Mouse (Mus musculus) hindbrain, embryonic 14.5 days (tissue): Measurements from ENCODE around the gene Nlgn3. TPM values are rescaled to one million over a fixed set of nuclear protein-coding genes. Genes with fewer than 3 reads are reported as not detected.

Source experiments
- ATAC-seq: fragments of 200-750 bp; cut with Nextera tagmentation; 2 replicates; pipeline ENCODE4 v1.8.0; 2017; ENCODE audit warnings: moderate number of reproducible peaks, mild to moderate bottlenecking, moderate TSS enrichment, moderate library complexity; ENCODE audit not compliant: low FRiP score
- DNase-seq: peaks from one replicate; pipeline ENCODE4 v3.0.0-alpha.2; 2015; ENCODE audit warnings: low spot score
- H3K27ac ChIP-seq: fragments of 300-500 bp; sonication (generic); 2 replicates; pipeline ENCODE4 v1.5.1; 2014; ENCODE audit warnings: mild to moderate bottlenecking, moderate library complexity
- H3K27me3 ChIP-seq: fragments of 300-500 bp; sonication (generic); 2 replicates; pipeline ENCODE4 v1.6.1; 2014; ENCODE audit warnings: mild to moderate bottlenecking, low read length, mixed read lengths; ENCODE audit not compliant: control insufficient read depth, insufficient read depth
- H3K36me3 ChIP-seq: fragments of 300-500 bp; sonication (generic); replicated peaks from 2 replicates; pipeline ENCODE4 v1.6.1; 2014; ENCODE audit not compliant: control insufficient read depth, insufficient read depth
- H3K4me1 ChIP-seq: fragments of 300-500 bp; sonication (generic); replicated peaks from 2 replicates; pipeline ENCODE4 v1.6.1; 2014; ENCODE audit warnings: antibody characterized with exemption, low read length, mixed read lengths; ENCODE audit not compliant: control insufficient read depth, insufficient read depth
- H3K4me2 ChIP-seq: fragments of 300-500 bp; sonication (generic); replicated peaks from 2 replicates; pipeline ENCODE4 v1.6.1; 2014; ENCODE audit warnings: mild to moderate bottlenecking, moderate library complexity
- H3K4me3 ChIP-seq: fragments of 300-500 bp; sonication (generic); replicated peaks from 2 replicates; pipeline ENCODE4 v1.5.1; 2014; ENCODE audit warnings: mild to moderate bottlenecking, low read length
- H3K9ac ChIP-seq: fragments of 300-500 bp; sonication (generic); 2 replicates; pipeline ENCODE4 v1.6.1; 2014
- H3K9me3 ChIP-seq: fragments of 300-500 bp; sonication (generic); 2 replicates; pipeline ENCODE4 v1.6.1; 2016; ENCODE audit warnings: low read length; ENCODE audit not compliant: control insufficient read depth
- WGBS: fragments of 180-500 bp; shearing (Covaris S2); extraction: QIAGEN DNeasy Blood & Tissue Kit; methylation state at CpG from one replicate; pipeline ENCODE4 v1.1.7; 2014; 5-methylcytosine and 5-hydroxymethylcytosine counted together
- polyA plus RNA-seq: library from polyadenylated mRNA; unstranded; fragments of >200 nt; fragmentation: Nextera tagmentation; extraction: Ambion mirVana; gene quantifications from 2 replicates; pipeline ENCODE4 v1.2.1, GENCODE M21; 2014

The Nlgn3 gene
- 95.9 and 116 TPM in 2 replicates for polyA plus RNA-seq

DNA sequence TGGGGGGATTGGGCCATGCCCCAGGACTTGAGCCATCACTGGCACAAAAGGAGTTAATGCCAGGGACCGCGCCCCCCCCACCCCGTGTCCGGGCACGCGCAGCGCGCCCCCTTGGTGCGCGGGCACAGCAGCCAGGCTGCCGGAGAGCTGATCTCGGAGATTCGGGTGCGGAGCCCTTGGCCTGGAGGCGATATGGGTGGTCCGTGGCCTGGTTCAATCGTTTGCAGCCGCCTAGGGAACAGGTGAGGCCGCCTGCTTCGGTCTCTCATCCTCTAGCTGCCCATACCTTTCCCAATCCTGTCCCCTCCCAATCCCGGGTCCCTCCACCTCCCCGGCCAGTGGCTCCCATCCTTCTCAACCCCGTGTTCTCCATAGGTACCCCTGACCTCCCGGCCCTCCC, at the start of gene Nlgn3:
Gene Nlgn3 (plus strand): TSS at position 114 of the 400 bp plus-strand sequence.
- peak; percentile 42; the same call in 1 of the 2 replicates for ATAC-seq
- H3K9ac ChIP-seq = peak within 1 kb of the TSS; percentile 71
- H3K4me2 ChIP-seq = peak within 1 kb of the TSS; percentile 60
- H3K4me3 ChIP-seq = peak within 1 kb of the TSS; percentile 62
- no peaks in the 10 kb centered on the region for H3K27me3 ChIP-seq
- no peaks in the 10 kb centered on the region for H3K9me3 ChIP-seq
- 28% methylated on average over 24 of the region's 24 CpGs for WGBS
- H3K4me1 ChIP-seq = peaks cover 32% of the 10 kb centered on the region
- peak; percentile 64 for DNase-seq
- H3K27ac ChIP-seq = peak within 1 kb of the TSS; percentile 87
- H3K36me3 ChIP-seq = peaks cover 33% of the 10 kb centered on the region

DNA sequence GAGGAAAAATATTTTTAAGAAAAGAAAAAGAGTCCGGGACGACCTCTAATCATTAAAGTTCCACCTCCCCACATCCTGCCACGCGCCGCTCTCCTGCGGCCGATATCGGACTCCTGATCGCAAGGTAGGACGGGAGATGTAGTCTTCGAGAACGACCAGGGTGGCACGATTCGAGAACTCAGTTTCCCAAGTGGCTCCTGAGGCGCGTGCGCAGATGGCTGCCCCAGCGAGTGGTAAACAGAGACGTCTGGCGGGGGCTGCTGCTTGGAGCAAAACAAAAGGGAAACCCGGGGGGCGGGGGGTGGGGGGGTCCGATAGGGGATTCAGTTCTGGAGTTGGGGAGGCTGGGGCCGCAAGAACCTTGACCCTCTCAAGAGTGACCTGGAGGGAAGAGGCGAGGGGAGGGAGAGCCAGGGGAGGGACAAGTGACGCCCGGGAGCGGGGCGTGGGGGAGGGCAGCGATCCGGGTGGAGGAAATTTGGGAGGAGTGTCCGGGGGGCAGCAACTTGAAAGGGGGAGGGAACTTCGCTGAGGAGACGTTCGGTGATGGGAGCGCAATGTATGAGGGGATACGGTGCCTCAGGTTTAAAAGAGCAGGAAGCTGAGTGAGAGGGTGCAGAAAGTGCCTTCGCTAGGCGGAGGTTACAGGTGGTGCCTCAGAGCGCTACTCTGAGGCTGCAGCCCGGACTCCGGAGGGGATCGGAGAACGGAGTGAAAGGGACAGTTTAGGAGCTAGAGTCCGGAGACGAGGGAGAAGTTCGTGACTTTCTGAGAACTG, 44.8 kb upstream of the Nlgn3 start, which contains the start of gene Foxo4:
Gene Foxo4 (plus strand): TSS at position 577 of the 778 bp plus-strand sequence.
- H3K4me2 ChIP-seq = peak within 1 kb of the TSS; percentile 68
- ATAC-seq (peak; percentile 91), DNase-seq (peak; percentile 80)
- H3K9ac ChIP-seq = peak within 1 kb of the TSS; percentile 45
- 18% methylated on average over 46 of the region's 47 CpGs for WGBS
- H3K27ac ChIP-seq = no peak within 1 kb of the TSS
- no peaks in the 10 kb centered on the region for H3K9me3 ChIP-seq
- no peaks in the 10 kb centered on the region for H3K4me1 ChIP-seq
- H3K27me3 ChIP-seq = no peaks in the 10 kb centered on the region
- no peaks in the 10 kb centered on the region for H3K36me3 ChIP-seq
- H3K4me3 ChIP-seq = peak within 1 kb of the TSS; percentile 46

DNA sequence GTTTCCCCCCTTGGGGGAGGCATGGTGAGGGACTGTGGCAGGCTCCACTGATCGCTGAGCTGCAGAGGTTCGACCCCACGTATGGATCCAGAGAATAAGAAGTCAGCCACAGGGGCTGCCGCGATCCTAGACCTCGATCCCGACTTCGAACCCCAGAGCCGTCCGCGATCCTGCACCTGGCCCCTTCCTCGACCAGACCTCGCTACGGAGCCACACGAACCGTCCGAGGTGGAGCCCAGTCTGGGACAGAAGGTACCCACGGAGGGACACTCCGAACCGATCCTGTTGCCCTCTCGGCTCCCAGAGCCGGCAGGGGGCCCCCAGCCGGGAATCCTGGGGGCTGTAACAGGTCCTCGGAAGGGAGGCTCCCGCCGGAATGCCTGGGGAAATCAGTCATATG, 44.2 kb upstream of the Nlgn3 start:
- 8% methylated on average over 26 of the region's 26 CpGs for WGBS
- DNase-seq (no peak), ATAC-seq (no peak)
- Histone ChIP-seq H3K9me3 (no peaks in the 10 kb centered on the region), H3K36me3 (no peaks in the 10 kb centered on the region), H3K27ac (no peak overlapping the region), H3K4me2 (peak overlapping the region; percentile 68), H3K9ac (peak overlapping the region; percentile 45), H3K4me3 (peak overlapping the region; percentile 46), H3K4me1 (no peaks in the 10 kb centered on the region), H3K27me3 (no peaks in the 10 kb centered on the region)

DNA sequence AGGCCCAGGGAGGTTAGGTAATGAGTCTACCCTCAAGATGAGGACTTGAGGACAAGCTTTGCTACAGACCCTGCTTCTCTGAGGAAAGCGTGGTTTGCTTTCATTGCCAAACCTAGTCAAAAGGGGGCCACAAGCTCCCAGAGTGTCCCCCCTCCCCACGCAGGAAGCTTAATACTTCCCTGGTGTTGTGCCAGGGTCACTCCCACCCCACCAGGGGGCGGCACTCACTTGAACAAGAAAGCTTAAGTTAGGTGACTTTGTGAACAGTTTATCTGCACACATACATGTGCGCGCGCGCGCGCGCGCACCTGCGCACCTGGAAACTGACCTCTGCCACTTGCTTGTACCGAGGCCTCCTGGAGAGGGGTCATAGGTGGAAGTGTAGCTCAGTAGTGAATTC, 42.4 kb upstream of the Nlgn3 start:
- H3K27me3 ChIP-seq = no peaks in the 10 kb centered on the region
- DNase-seq (no peak), ATAC-seq (no peak)
- no peaks in the 10 kb centered on the region for H3K9me3 ChIP-seq
- no peaks in the 10 kb centered on the region for H3K4me1 ChIP-seq
- 83% methylated on average over 13 of the region's 13 CpGs for WGBS
- H3K27ac ChIP-seq = no peak overlapping the region
- H3K9ac ChIP-seq = no peak overlapping the region
- H3K4me2 ChIP-seq = no peak overlapping the region
- H3K4me3 ChIP-seq = no peak overlapping the region
- H3K36me3 ChIP-seq = no peaks in the 10 kb centered on the region

DNA sequence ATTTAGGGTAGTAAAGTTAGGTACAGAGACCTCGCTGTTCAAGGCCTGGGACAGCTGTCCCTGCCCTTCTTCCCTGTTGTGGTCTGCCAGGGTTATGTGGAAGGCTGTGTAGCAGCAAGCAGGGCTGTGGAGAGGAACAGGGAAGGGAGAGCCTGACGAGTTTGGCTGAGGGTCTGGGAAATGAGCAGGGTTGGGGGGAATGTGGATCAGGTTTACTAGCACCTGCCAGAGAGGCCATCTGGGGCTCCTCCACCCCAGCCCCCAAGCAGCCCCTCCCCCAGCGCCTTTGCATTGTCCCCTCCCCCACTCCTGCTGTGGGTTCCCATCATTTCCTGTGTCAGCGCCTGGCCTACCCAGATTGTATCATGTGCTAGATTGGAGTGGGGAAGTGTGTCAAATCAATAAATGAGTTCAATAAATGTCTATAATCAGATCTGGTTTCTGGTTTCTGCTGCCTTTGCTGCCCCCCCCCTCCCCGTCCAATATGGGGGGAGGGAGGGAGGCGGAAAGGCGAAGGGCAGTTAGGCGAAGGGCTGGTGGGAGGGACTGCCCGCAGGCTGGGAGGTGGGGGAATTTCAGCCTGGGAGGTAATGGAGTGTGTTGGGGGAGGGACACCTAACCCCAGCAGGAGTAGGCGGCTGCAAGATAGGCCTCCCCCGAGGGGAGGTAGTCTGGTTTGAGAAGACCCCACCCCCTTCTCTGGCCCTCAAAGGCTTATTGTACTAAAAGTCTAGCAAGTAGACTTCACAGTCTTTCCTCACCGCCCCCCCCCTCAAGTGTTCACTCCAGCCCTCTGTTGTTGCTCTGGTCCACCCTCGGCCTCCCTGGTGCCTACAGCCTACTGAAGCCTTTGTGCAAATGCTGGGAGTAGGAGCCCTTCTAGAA, 38.3 kb upstream of the Nlgn3 start:
- H3K27me3 ChIP-seq = no peaks in the 10 kb centered on the region
- H3K9me3 ChIP-seq = no peaks in the 10 kb centered on the region
- no peak overlapping the region for H3K4me2 ChIP-seq
- 17% methylated on average over 9 of the region's 13 CpGs for WGBS
- no peaks in the 10 kb centered on the region for H3K36me3 ChIP-seq
- H3K4me1 ChIP-seq = no peaks in the 10 kb centered on the region
- no peak overlapping the region for H3K4me3 ChIP-seq
- H3K27ac ChIP-seq = peak overlapping the region; percentile 51
- no peak overlapping the region for H3K9ac ChIP-seq
- no peak for DNase-seq
- peak; percentile 61; the same call in 1 of the 2 replicates for ATAC-seq

DNA sequence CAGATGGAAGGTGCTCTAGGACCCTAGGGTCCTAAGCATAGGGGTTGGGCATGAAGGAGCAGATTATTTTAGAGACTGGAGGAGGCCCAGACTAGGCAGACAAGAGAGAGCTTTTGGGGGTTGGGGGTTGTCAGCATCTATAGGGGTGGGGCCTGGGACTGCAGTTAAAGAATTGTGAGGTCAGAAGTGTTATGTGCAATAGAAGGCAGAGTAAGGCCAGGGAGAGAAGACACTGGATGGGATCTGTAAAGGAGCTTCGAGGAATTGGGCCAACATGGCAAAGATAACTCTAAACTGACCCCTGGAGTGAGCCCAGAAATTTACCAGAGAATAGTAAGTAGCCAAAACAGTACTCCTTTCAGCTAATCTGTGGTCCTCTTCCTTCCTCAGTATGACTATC, 35.1 kb upstream of the Nlgn3 start, which contains the start of gene Gm614:
Gene Gm614 (minus strand): TSS at position 101 of the 400 bp plus-strand sequence.
- no peak within 1 kb of the TSS for H3K4me3 ChIP-seq
- no peak within 1 kb of the TSS for H3K4me2 ChIP-seq
- H3K27me3 ChIP-seq = no peaks in the 10 kb centered on the region
- ATAC-seq (no peak), DNase-seq (no peak)
- H3K9ac ChIP-seq = no peak within 1 kb of the TSS
- no peaks in the 10 kb centered on the region for H3K9me3 ChIP-seq
- H3K36me3 ChIP-seq = no peaks in the 10 kb centered on the region
- 80% methylated on average over 1 of the region's 1 CpGs for WGBS
- H3K4me1 ChIP-seq = no peaks in the 10 kb centered on the region
- no peak within 1 kb of the TSS for H3K27ac ChIP-seq

DNA sequence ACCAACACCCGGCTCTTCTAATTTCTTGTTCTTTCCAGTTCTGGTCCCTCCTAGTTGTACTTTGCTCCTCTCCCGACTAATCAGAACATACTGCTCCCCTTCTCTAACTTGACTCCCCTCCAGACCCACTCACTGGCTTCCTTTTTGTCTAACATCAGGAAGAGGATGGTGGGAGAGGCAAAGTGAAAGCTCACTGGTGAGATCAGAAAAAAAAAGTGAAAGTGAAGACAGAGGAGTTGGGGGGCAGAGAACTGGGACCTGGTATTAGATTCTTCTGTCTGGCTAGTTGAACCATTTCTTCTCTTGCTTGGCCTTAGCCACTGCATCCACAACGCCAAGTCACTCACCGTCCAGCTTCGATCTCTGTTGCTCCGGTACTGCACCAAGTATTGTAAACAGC, 32.3 kb upstream of the Nlgn3 start:
- DNase-seq (no peak), ATAC-seq (no peak)
- WGBS = 90% methylated on average over 6 of the region's 6 CpGs
- no peaks in the 10 kb centered on the region for H3K27me3 ChIP-seq
- H3K4me1 ChIP-seq = no peaks in the 10 kb centered on the region
- no peak overlapping the region for H3K4me2 ChIP-seq
- H3K36me3 ChIP-seq = no peaks in the 10 kb centered on the region
- no peak overlapping the region for H3K9ac ChIP-seq
- no peak overlapping the region for H3K27ac ChIP-seq
- no peaks in the 10 kb centered on the region for H3K9me3 ChIP-seq
- no peak overlapping the region for H3K4me3 ChIP-seq

DNA sequence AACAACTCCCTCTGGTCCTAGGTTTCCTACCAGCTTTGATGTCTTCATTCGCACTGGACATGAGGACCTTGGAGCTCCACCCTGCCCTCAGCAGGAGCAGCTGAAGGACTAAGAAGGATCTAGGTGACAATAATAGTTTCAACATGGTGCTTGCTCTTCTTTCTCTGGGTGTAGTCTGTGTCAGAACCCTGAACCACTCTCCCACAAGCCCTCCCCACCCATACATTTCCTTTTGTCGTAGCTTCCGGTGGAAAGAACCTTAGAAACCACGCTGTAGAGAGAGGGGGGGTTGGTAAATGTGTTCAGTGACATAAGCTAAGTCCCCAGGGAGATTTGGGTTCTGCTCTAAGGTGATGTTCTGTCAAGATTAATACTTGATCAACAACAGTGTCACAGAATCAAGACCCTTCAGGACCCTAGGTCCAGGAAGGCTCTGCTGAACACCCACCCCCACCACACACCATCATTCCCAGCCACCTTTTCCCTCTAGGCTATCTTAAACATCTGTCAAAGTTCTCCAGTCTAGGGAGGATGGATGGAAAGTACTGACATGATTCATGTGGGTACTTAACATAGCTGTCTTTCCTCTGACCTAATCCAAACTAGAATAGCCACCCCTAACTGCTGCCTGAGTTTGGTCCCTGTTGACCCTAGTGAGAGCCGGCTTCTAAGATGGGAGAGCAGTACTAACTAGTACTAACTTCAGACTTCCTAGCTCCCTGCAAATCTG, 30.8 kb upstream of the Nlgn3 start, which contains the start of gene Il2rg:
Gene Il2rg (minus strand): TSS at position 231 of the 730 bp plus-strand sequence.
- Histone ChIP-seq H3K9me3 (no peaks in the 10 kb centered on the region), H3K4me2 (no peak within 1 kb of the TSS), H3K4me3 (no peak within 1 kb of the TSS), H3K4me1 (no peaks in the 10 kb centered on the region), H3K27me3 (no peaks in the 10 kb centered on the region), H3K9ac (no peak within 1 kb of the TSS), H3K36me3 (no peaks in the 10 kb centered on the region), H3K27ac (no peak within 1 kb of the TSS)
- 76% methylated on average over 5 of the region's 5 CpGs for WGBS
- no peak for ATAC-seq
- DNase-seq = no peak
